Mouse (Mus musculus) liver, postnatal 0 days (tissue): ENCODE results near the gene Gm13271. TPM values are rescaled to one million over a fixed set of nuclear protein-coding genes. Genes with fewer than 3 reads are reported as not detected.

ENCODE experiments used
- ATAC-seq: fragments of 200-750 bp; cut with Nextera tagmentation; 2 replicates; pipeline ENCODE4 v1.8.0; 2017; ENCODE audit warnings: mild to moderate bottlenecking, moderate library complexity
- DNase-seq: peaks from one replicate; pipeline ENCODE4 v3.0.0-alpha.2; 2016
- H3K27ac ChIP-seq: fragments of 300-500 bp; sonication (generic); 2 replicates; pipeline ENCODE4 v1.5.1; 2014; ENCODE audit warnings: antibody characterized with exemption, moderate library complexity, mild to moderate bottlenecking, low read depth
- H3K27me3 ChIP-seq: fragments of 300-500 bp; sonication (generic); 2 replicates; pipeline ENCODE4 v1.6.1; 2014; ENCODE audit warnings: low read length, control low read depth, mixed read lengths; ENCODE audit not compliant: insufficient read depth
- H3K36me3 ChIP-seq: fragments of 300-500 bp; sonication (generic); replicated peaks from 2 replicates; pipeline ENCODE4 v1.6.1; 2014; ENCODE audit warnings: mild to moderate bottlenecking, control low read depth, low read length, moderate library complexity, mixed read lengths; ENCODE audit not compliant: insufficient read depth
- H3K4me1 ChIP-seq: fragments of 300-500 bp; sonication (generic); 2 replicates; pipeline ENCODE4 v1.6.1; 2014; ENCODE audit warnings: antibody characterized with exemption, mild to moderate bottlenecking, control low read depth; ENCODE audit not compliant: insufficient read depth
- H3K4me2 ChIP-seq: fragments of 300-500 bp; sonication (generic); 2 replicates; pipeline ENCODE4 v1.6.1; 2014; ENCODE audit warnings: low read depth, mild to moderate bottlenecking, low read length, moderate library complexity, mixed read lengths
- H3K4me3 ChIP-seq: fragments of 300-500 bp; sonication (generic); 2 replicates; pipeline ENCODE4 v1.5.1; 2014; ENCODE audit warnings: low read depth, low read length
- H3K9ac ChIP-seq: fragments of 300-500 bp; sonication (generic); replicated peaks from 2 replicates; pipeline ENCODE4 v1.6.1; 2014; ENCODE audit warnings: mild to moderate bottlenecking, moderate library complexity
- H3K9me3 ChIP-seq: fragments of 300-500 bp; sonication (generic); 2 replicates; pipeline ENCODE4 v1.6.1; 2016; ENCODE audit warnings: mild to moderate bottlenecking, control low read depth, low read length, mixed read lengths
- CTCF ChIP-seq: sonication (generic); IDR thresholded peaks from 2 replicates; pipeline ENCODE4 v1.5.1; 2016; ENCODE audit warnings: antibody characterized with exemption, low read depth
- EP300 ChIP-seq: IDR thresholded peaks from 2 replicates; pipeline ENCODE4 v1.6.1; 2016; ENCODE audit warnings: antibody characterized with exemption, low read depth, mild to moderate bottlenecking
- WGBS: fragments of 180-500 bp; shearing (Covaris S2); extraction: QIAGEN DNeasy Blood & Tissue Kit; methylation state at CpG from one replicate; pipeline ENCODE4 v1.1.7; 2014; ENCODE audit not compliant: insufficient replicate concordance; 5-methylcytosine and 5-hydroxymethylcytosine counted together
- polyA plus RNA-seq: library from polyadenylated mRNA; unstranded; fragments of >200 nt; fragmentation: Nextera tagmentation; extraction: Ambion mirVana; gene quantifications from 2 replicates; pipeline ENCODE4 v1.2.1, GENCODE M21; 2015

Gene Gm13271
- polyA plus RNA-seq, 1 experiment from 2014 or later = not detected

DNA sequence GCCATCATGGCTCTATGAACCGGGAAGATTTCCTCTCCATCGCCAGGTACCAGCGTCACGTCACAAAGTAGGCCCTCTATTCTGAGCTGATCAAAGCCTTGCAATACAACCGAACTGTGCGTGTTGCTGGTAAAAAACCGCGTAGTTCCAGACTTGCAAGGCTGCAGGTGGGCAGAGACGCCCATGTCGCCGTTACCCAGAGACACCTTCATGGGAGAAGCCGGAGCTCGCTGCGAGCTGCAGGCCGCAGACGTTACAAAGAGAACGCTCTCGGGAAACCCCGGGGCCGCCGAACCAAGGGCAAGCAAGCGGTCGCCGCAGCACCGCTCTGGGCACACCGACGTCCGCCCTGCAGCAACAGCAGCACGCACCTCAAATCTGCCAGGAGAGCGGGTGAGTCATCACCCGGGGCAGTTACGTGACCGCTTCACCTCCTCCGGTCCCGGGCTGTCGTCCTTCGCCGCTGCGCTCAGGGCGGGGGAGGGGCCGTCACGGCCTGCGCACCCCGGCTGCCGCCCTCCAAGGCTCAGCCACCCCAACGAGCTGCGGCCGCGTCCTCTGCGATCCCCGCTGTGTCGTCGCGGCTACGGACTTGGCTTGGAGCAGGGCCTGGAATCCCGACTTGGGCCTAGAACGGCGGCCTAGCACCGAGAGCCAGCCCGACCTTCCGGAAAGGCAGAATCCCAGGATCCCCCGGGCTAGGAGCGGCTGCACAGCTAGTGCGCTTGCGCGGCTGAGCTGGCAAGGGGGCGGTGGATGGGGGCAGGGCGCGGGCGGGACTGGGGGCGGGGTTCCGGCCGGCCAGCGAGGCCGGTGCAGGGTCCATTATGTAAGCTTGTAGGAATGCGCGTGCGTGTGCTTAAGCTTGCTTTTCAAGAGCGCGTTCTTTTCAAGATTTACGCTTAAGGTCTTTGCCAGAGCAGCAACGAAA, 32.6 kb upstream of the Gm13271 start, which contains the start of the genes Gm26566 and Klhl9:
Gm26566 (plus strand) TSS at position 15 of the 931 bp plus-strand sequence.
Klhl9 (minus strand) TSS at position 675 of the 931 bp plus-strand sequence.
- Histone ChIP-seq H3K36me3 (peaks cover 13% of the 10 kb centered on the region), H3K27ac (peak within 1 kb of the TSS; percentile 100), H3K27me3 (no peaks in the 10 kb centered on the region), H3K9me3 (no peaks in the 10 kb centered on the region), H3K4me3 (peak within 1 kb of the TSS; percentile 89), H3K4me1 (peaks cover 19% of the 10 kb centered on the region), H3K4me2 (peak within 1 kb of the TSS; percentile 94), H3K9ac (peak within 1 kb of the TSS; percentile 96)
- WGBS = under 1% methylated on average over 73 of the region's 82 CpGs
- DNase-seq (peak; percentile 95), ATAC-seq (peak; percentile 98)
- TF ChIP-seq EP300 (no peak), CTCF (no peak)

DNA sequence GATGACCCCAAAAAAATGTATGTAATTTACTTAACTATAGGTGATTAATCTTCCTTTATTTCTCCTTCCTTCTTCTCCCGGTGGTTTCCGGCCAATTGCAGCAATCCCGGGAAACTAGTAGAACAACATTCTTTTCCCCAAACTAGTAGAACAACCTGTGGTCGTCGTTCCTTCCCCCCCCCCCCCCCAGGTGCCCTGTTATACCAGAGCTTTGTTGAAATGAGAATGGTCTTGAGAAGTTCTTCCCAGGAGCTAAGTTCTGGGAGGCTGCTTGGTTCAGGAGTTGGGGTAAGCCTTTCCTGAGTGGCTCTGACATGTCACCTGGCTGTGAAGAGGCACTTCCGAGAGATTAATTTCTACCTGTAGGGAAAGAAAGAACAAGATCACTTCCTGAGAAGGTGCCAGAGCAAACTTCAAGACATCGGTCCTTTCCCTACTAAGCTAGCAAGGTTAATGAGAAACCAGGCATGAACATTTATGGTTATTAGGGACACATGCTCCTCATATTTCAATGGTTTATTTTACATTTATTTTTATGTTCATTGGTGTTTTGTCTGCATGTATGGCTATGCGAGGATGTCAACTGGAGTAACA, 31.1 kb upstream of the Gm13271 start:
- ATAC-seq = no peak
- H3K36me3 ChIP-seq = peaks cover 11% of the 10 kb centered on the region
- peaks cover 14% of the 10 kb centered on the region for H3K4me1 ChIP-seq
- H3K9me3 ChIP-seq = no peaks in the 10 kb centered on the region
- H3K4me2 ChIP-seq = no peak overlapping the region
- no peak overlapping the region for H3K4me3 ChIP-seq
- H3K9ac ChIP-seq = no peak overlapping the region
- 58% methylated on average over 8 of the region's 8 CpGs for WGBS
- H3K27me3 ChIP-seq = no peaks in the 10 kb centered on the region
- TF ChIP-seq EP300 (no peak), CTCF (no peak)
- DNase-seq = no peak
- H3K27ac ChIP-seq = no peak overlapping the region

DNA sequence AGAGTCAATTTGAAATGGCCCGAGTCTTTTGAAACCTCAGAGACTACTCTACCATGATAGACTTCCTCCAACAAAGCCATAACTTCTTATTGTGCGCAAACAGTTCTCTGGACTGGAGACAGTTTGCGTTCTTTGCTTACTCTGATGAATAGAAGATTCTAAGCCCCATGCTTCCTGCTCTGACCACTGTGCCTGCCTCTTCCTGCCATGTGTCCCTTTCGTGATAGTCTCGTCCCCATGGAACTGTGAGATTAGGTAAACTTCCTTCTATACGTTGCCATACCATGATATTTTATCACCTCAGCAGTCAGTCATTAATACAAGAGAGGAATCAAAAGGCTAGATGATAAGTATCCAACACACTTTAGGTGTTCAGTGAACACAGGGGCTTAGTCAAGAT, 27.9 kb upstream of the Gm13271 start:
- DNase-seq = no peak
- Histone ChIP-seq H3K27me3 (no peaks in the 10 kb centered on the region), H3K27ac (0 out of 2 replicates have a peak overlapping the region, but pooled peaks have one; percentile 16), H3K9me3 (no peaks in the 10 kb centered on the region), H3K4me1 (no peaks in the 10 kb centered on the region), H3K4me3 (no peak overlapping the region), H3K4me2 (peak overlapping the region; percentile 44), H3K9ac (no peak overlapping the region), H3K36me3 (no peaks in the 10 kb centered on the region)
- WGBS = 27% methylated on average over 6 of the region's 6 CpGs
- TF ChIP-seq CTCF (no peak), EP300 (no peak)
- no peak for ATAC-seq

DNA sequence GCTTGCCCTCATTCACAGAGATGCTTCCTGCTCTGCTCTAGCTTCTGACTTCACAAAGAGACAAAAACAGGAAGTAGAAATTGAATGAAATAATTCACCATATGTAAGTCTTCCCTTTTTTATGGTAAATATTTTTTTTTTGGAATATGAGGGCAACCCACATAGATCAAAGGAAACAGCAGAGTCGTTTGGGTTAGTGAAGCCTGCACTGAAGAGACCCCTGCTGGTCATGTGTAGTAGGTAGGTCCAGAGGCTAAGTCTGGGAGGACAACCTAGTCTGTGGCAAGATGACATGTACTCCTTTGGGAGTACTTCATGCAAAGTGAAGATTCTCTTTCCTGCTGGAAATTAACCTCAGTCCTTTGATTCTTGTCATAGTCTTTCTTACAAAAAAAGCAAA, 27.3 kb upstream of the Gm13271 start:
- TF ChIP-seq CTCF (peak; percentile 85), EP300 (no peak)
- H3K36me3 ChIP-seq = no peaks in the 10 kb centered on the region
- peak overlapping the region; percentile 44 for H3K4me2 ChIP-seq
- no peaks in the 10 kb centered on the region for H3K4me1 ChIP-seq
- WGBS = 0% methylated on average over 1 of the region's 1 CpGs
- DNase-seq (peak; percentile 41), ATAC-seq (peak; percentile 44; the same call in 1 of the 2 replicates)
- H3K27ac ChIP-seq = no peak overlapping the region
- H3K9ac ChIP-seq = no peak overlapping the region
- no peak overlapping the region for H3K4me3 ChIP-seq
- no peaks in the 10 kb centered on the region for H3K27me3 ChIP-seq
- H3K9me3 ChIP-seq = no peaks in the 10 kb centered on the region

DNA sequence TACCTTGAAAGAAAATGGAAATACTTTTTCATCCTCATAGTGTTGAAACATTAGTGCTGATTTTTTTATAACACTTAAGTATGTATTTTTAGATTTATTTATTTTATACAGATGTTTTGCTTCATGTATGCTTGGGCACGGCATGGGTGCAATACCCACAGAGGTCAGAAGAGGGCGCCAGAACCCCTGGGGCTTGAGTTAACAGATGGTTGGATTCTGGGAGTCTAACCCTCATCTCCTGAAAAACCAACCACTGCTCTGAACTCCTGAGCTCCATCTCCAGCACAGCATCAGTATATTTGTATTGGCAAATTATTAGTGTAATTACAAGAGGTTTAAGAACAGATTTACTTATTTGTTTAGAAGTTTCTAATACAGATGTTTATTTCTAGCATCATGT, 16.2 kb upstream of the Gm13271 start:
- ATAC-seq = no peak; the same call in 1 of the 2 replicates
- 2% methylated on average over 2 of the region's 2 CpGs for WGBS

DNA sequence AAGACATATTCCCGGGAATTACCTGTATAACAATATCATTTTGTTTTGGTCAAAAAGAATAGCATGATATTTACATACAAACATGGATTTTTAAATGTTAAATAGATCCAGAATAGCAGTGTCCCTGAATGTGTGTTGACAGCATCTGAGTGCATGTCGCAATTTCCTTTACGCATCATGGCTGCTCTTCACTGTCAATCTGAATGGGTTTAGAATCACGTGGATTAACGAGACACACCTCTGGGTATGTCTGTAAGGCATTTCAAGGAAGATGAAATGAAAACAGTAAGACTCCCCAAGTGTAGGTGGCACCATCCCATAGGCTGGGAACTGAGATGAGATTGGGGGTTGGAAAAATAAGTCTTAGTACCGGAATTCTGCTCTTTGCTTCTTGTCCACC, 15.6 kb upstream of the Gm13271 start:
- Histone ChIP-seq H3K9ac (no peak overlapping the region), H3K27me3 (no peaks in the 10 kb centered on the region), H3K4me2 (no peak overlapping the region), H3K4me1 (no peaks in the 10 kb centered on the region), H3K9me3 (no peaks in the 10 kb centered on the region), H3K36me3 (no peaks in the 10 kb centered on the region), H3K4me3 (no peak overlapping the region), H3K27ac (no peak overlapping the region)
- TF ChIP-seq EP300 = no peak
- TF ChIP-seq CTCF = no peak
- 75% methylated on average over 6 of the region's 6 CpGs for WGBS
- no peak for ATAC-seq
- DNase-seq = no peak

More for the DNA sequence above, 16.2 kb upstream of the Gm13271 start:
- Histone ChIP-seq H3K27me3 (no peaks in the 10 kb centered on the region), H3K27ac (no peak overlapping the region), H3K4me3 (no peak overlapping the region), H3K4me1 (no peaks in the 10 kb centered on the region), H3K4me2 (no peak overlapping the region), H3K9ac (no peak overlapping the region), H3K36me3 (no peaks in the 10 kb centered on the region), H3K9me3 (no peaks in the 10 kb centered on the region)
- DNase-seq = peak; percentile 87
- TF ChIP-seq CTCF (peak; percentile 92), EP300 (no peak)
